Mouse (Mus musculus) gastrocnemius, postnatal 4 days (tissue): ENCODE measurements around the gene Gja6. TPM values are rescaled to one million over a fixed set of nuclear protein-coding genes. Genes with fewer than 3 reads are reported as not detected.

Experiments
- DNase-seq, 2 experiments: peaks; one replicate each; pipeline ENCODE4 v3.0.0; 2021 to 2022; ENCODE audit warnings: low spot score in 2 of 2, mixed read lengths in 2 of 2
- long read RNA-seq, 2 experiments: library from polyadenylated mRNA; stranded (forward); transcript quantifications; one replicate each; pipeline ENCODE4 v2.0.0; 2021
- total RNA-seq, 2 experiments: library from RNA; stranded (reverse); gene quantifications; 2 replicates each; pipeline ENCODE4 v1.2.3; 2021

The Gja6 gene
- total RNA-seq = under 1 TPM in 1 of 2 experiments, not detected in 1; 0.18 TPM
- long read RNA-seq, experiment 1 = 0 reads
- long read RNA-seq, experiment 2 = 0 reads

- no peak for DNase-seq
Measured at GRCm38 (mm10) chrX:160906952-160907351, at the start of gene Gja6. Gja6 (minus strand) TSS chrX:160907052.

DNA sequence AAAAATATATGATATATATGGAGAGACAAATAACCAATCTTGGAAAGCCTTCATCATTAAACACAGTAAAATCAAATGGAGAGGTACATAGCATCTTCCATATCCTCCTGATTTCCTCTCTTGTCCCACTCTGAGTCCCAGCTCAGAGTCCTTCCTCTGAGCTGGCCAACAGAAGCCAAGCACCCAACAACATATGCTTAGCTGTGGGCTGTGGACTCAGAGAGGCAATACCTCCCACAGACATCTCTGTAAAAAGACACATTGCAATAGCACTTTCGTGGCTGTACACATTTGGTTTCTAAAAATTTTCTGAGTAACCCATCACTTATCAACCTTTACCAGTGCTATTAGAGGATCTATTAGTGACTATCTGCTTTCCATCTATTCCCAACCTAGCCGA, 42.7 kb upstream of the Gja6 start:
- no peak for DNase-seq

DNA sequence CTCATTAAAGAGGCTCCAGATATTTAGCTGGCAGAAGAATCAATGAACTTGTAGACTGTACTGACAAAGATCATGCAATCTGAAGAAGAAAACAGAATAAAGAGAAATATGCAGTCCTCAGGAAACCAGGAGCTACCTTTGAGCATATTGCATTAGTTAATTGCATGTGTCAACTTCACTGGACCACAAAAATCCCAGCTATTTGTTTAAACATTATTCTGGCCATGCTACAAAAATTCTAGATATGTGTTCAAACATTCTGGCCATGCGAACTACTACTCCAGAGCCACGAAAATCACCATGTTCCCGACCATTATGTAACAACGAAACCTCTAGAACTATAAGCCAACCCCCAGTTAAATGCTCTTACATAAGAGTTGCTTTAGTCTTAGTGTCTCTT, 37.9 kb upstream of the Gja6 start:
- DNase-seq = no peak

DNA sequence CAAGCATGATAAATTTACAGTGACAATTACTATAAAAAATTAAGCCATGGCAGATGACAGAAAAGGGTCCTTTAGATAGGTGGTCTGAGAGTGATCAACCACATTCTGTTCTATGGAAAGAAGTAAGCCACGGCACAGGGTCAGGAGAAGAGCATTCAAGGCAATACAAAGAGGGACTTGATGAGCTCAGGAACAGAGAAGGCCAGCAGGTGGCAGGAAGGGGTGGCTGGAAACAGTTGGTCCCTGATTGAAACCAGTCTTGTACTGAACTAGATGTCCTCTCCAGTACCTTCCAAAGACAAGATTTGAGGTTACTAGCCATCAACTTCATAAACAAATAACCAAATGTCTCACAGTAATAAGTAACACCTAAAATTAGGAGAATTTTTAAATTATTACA, 28.7 kb upstream of the Gja6 start:
- no peak for DNase-seq

DNA sequence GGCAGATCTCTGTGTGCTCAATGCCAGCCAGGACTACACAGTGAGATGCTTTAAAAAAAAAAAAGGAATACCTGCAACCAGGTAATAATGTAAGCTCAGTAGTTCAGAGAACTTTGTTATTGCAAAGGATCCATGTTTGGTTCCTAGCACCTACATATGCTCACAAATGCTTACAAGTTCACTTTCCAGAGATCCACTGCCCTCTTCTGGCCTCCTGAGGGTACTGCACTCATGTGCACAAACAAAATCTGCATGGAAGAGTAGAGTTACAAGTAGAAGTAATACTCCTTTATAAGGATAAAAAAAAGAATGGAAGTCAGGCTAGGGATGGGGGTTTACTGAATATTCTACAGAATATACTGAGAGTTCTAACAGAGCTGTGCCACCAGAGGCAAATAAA, 23.8 kb upstream of the Gja6 start:
- no peak for DNase-seq

- no peak for DNase-seq
Measured at GRCm38 (mm10) chrX:160928870-160929269, 22.0 kb upstream of the Gja6 start.

DNA sequence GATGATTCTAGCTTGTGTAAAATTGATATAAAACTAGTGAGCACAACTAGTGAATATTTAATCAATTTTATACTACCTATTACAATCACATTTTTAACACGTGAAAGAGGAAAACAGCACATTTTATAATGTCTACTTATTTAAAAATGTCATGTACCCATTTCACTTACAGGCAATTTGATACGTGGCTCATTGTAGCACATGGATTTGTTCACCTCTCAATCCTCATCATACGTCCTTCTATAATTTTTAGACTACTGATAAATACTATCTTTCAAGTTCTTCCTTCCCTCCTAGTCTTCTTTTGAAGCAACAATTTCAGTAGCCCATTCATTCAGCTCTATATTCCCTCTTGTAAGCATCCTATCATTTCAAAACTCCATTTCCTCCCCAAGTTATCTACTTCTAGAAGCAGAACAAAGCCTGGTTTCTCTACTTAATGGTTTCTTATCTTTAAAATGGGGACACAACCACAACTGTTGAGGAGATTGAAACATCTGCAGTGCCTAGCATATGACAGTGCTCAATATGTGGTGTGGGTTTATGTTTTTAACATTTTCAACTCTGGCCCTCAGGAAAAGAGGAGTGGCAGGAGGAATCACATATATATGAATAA, 12.3 kb upstream of the Gja6 start:
- DNase-seq = no peak

DNA sequence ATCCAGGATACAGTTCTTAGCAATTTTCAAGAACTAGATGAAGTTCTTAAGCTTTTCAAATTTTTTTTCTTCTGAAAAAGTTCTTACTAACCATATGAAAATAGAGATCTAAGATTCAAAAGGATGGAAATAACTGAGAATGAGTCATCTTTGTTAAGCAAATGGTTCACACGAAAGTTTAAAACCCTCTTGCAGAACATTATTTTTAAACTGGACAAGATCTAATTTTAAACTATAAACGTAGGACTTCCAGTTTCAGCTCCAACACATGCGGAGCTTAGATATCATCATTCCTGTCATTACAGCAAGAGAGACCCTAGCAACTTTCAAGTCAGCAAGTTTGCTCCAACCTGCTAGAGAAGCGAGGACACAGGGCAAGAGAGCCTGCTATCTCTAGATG, 375 bp downstream of the Gja6 start:
- DNase-seq = no peak

DNA sequence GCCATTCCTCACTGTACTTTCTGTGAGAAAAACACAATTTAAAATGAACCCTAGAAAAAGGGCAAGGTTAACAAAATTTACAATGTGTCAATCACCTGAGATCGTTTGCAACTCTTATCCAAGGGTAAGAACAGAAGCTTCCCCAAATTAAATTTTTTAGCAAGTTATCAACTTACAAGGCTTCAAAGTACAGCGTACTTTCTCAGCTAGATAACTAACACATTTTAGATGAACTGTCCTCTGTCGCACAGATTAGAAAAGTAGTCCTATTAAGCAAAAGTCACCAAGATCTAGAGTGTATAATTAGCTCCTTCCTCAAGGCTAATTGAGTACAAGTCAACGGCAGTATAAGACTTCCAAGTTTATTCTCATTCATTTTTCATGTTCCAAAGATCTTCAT, 939 bp downstream of the Gja6 start:
- DNase-seq = no peak

- DNase-seq = no peak
Measured at GRCm38 (mm10) chrX:160905041-160905678, 1.7 kb downstream of the Gja6 start.

DNA sequence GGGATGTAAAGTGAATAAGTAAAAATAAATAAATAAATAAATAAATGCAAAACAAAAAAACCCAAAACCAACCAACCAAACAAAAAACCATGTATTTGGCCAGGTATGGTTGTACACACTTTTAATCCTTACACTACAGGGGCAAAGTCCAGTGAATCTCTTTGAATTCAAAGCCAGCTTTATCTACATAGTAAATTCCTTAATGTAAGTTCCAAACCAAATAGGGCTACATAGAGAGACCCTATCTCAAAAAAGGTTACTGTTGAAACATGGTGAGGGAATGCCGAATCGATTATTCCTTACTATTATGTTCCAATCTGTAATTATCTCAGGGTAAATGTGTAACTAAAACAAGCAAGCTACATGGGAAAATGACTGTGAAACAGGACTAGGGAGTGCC, 5.7 kb downstream of the Gja6 start:
- no peak for DNase-seq

GRCm38 (mm10) chrX:160892077-160892476, 14.8 kb downstream of the Gja6 start:
- no peak for DNase-seq

GRCm38 (mm10) chrX:160886301-160886700, 20.6 kb downstream of the Gja6 start:
- no peak for DNase-seq

- no peak for DNase-seq
Measured at GRCm38 (mm10) chrX:160866576-160866975, 40.3 kb downstream of the Gja6 start.

GRCm38 (mm10) chrX:160865022-160865421, 41.8 kb downstream of the Gja6 start:
- no peak for DNase-seq

DNA sequence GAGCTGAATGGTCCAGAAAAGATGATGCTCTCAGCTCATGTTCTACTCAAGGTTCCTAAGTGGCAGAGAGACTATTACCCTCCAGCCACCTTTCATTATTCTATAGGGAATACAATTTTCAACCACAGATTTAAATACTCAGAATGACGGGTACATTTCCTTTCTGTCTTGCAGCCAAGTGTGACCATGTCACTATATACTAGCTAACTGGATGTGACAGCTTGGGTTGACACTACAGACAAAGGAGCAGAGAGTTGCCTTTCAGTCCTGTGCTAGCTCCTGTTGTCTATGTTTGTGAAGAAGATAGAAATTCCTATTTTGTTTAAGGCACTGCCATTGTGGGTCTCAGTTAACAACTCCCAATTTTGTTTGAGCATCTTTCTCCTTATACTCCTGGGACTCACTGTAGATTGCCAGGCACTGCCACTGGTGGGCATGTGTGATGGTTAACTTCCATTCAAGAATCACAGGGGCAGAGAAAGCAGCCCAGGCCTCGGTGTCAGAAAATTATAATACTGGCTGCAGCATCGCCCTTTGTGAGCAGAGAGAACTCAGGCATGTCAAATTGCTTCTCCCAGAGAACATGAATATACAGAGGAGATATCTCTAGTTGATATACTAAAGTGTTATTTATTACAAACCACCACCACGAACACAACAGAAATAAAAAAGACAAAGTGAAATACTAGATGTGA, 43.0 kb downstream of the Gja6 start:
- DNase-seq = no peak

Other genes with a start within 250 kb of the Gja6 start
- not detected for gene Ppef1, start 171.3 kb downstream of the Gja6 start, total RNA-seq
- gene Rs1, start 139.0 kb downstream of the Gja6 start, total RNA-seq = not detected
- gene Cdkl5, start 87.7 kb upstream of the Gja6 start, total RNA-seq = 1 to 10 TPM; 2.2 to 2.8 TPM
- 1 to 10 TPM; 4.5 to 5.8 TPM for gene Scml2, start 210.1 kb upstream of the Gja6 start, total RNA-seq